Mouse (Mus musculus) heart, postnatal 0 days (tissue): ENCODE data around the gene Uqcc1. TPM values are rescaled to one million over a fixed set of nuclear protein-coding genes. Genes with fewer than 3 reads are reported as not detected.
A peak's percentile ranks its signal among the peaks of the same experiment; 100 is the strongest.

Experiments
- ATAC-seq: fragments of 200-750 bp; cut with Nextera tagmentation; 2 replicates; pipeline ENCODE4 v1.8.0; 2017; ENCODE audit warnings: low read depth, moderate number of reproducible peaks, moderate library complexity; ENCODE audit not compliant: insufficient read depth
- DNase-seq: peaks from one replicate; pipeline ENCODE4 v3.0.0-alpha.2; 2016; ENCODE audit warnings: low spot score
- H3K27ac ChIP-seq: fragments of 300-500 bp; sonication (generic); 2 replicates; pipeline ENCODE4 v1.5.1; 2014; ENCODE audit warnings: low read depth, mild to moderate bottlenecking
- H3K27me3 ChIP-seq: fragments of 300-500 bp; sonication (generic); 2 replicates; pipeline ENCODE4 v1.6.1; 2014; ENCODE audit warnings: low read length, mixed read lengths; ENCODE audit not compliant: control insufficient read depth, insufficient read depth
- H3K36me3 ChIP-seq: fragments of 300-500 bp; sonication (generic); replicated peaks from 2 replicates; pipeline ENCODE4 v1.6.1; 2014; ENCODE audit warnings: low read length, mixed read lengths; ENCODE audit not compliant: control insufficient read depth, insufficient read depth
- H3K4me1 ChIP-seq: fragments of 300-500 bp; sonication (generic); 2 replicates; pipeline ENCODE4 v1.6.1; 2014; ENCODE audit warnings: antibody characterized with exemption; ENCODE audit not compliant: control insufficient read depth, insufficient read depth
- H3K4me2 ChIP-seq: fragments of 300-500 bp; sonication (generic); 2 replicates; pipeline ENCODE4 v1.6.1; 2014; ENCODE audit warnings: low read depth, mild to moderate bottlenecking, low read length, moderate library complexity
- H3K4me3 ChIP-seq: fragments of 300-500 bp; sonication (generic); 2 replicates; pipeline ENCODE4 v1.5.1; 2014; ENCODE audit warnings: low read depth, low read length
- H3K9ac ChIP-seq: fragments of 300-500 bp; sonication (generic); replicated peaks from 2 replicates; pipeline ENCODE4 v1.6.1; 2014; ENCODE audit warnings: low read depth, low read length, mixed read lengths
- H3K9me3 ChIP-seq: fragments of 300-500 bp; sonication (generic); replicated peaks from 2 replicates; pipeline ENCODE4 v1.6.1; 2016; ENCODE audit warnings: low read length; ENCODE audit not compliant: control insufficient read depth
- CTCF ChIP-seq: IDR thresholded peaks from 2 replicates; pipeline ENCODE4 v1.5.1; 2016; ENCODE audit warnings: antibody characterized with exemption, control low read depth, low read depth
- EP300 ChIP-seq: IDR thresholded peaks from 2 replicates; pipeline ENCODE4 v1.6.1; 2016; ENCODE audit warnings: antibody characterized with exemption, low read depth
- WGBS: fragments of 180-500 bp; shearing (Covaris S2); extraction: QIAGEN DNeasy Blood & Tissue Kit; methylation state at CpG from one replicate; pipeline ENCODE4 v1.1.7; 2014; 5-methylcytosine and 5-hydroxymethylcytosine counted together
- polyA plus RNA-seq: library from polyadenylated mRNA; unstranded; fragments of >200 nt; fragmentation: Nextera tagmentation; extraction: Ambion mirVana; gene quantifications from 2 replicates; pipeline ENCODE4 v1.2.1, GENCODE M21; 2015
- total RNA-seq: library from RNA; depleted of rRNA; stranded (reverse); fragments of >200 nt; gene quantifications from 2 replicates; pipeline ENCODE4 v1.2.3, GENCODE M21; 2014; ENCODE audit warnings: low replicate concordance; rRNA removed

Uqcc1 gene
- total and polyA plus RNA-seq, 2 experiments from 2014 or later, result 149 to 167 TPM

DNA sequence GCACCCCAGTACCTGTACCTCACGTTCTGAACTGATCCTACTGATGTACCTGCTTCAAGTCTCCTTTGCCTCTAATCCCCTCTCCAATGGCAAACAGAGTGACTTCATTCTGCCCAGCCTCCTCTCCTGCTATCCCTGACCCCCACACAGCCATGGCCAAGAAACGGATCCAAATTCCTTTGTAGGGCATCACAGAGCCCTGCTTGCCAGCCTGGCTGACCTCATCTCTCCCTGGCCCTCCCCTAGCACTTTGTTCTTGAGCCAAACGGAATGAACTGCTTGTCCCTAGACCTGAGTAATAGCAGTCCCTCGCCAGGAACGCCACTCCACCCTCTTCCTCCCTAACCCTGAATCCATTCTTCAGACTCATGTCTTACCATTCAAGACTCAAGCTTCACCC lies 123.6 kb downstream of the Uqcc1 start:
- H3K9ac ChIP-seq, result no peak overlapping the region
- H3K4me3 ChIP-seq, result no peak overlapping the region
- no peak for TF ChIP-seq CTCF
- TF ChIP-seq EP300, result no peak
- no peaks in the 10 kb centered on the region for H3K36me3 ChIP-seq
- DNase-seq (no peak), ATAC-seq (peak; percentile 43; the same call in 1 of the 2 replicates)
- H3K4me2 ChIP-seq, result no peak overlapping the region
- H3K9me3 ChIP-seq, result no peaks in the 10 kb centered on the region
- WGBS, result 39% methylated on average over 5 of the region's 5 CpGs
- no peaks in the 10 kb centered on the region for H3K4me1 ChIP-seq
- H3K27ac ChIP-seq, result no peak overlapping the region
- 0 out of 2 replicates have a peak, but pooled peaks cover 4% of the 10 kb centered on the region for H3K27me3 ChIP-seq

DNA sequence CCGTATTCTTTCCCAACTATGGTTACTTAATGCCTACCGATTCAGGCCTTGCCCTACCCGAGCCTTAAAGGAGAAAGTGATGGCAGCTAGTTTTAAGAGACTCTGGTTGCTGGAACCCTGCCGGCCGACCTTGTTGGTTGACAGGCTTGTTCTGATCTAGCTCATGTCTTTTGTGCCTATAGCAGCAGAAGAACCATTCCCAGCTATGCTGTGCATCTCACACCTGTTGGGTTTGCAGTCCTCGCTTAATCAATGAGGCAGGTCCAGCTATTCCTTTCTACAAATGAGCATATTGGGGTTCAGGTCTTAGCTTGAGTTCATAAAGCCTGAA lies 124.2 kb downstream of the Uqcc1 start:
- DNase-seq (no peak), ATAC-seq (no peak)
- Histone ChIP-seq H3K27ac (no peak overlapping the region), H3K9ac (no peak overlapping the region), H3K4me1 (no peaks in the 10 kb centered on the region), H3K4me3 (no peak overlapping the region), H3K36me3 (no peaks in the 10 kb centered on the region), H3K27me3 (0 out of 2 replicates have a peak, but pooled peaks cover 4% of the 10 kb centered on the region), H3K4me2 (no peak overlapping the region), H3K9me3 (no peaks in the 10 kb centered on the region)
- WGBS, result 68% methylated on average over 6 of the region's 6 CpGs
- TF ChIP-seq EP300 (no peak), CTCF (no peak)

DNA sequence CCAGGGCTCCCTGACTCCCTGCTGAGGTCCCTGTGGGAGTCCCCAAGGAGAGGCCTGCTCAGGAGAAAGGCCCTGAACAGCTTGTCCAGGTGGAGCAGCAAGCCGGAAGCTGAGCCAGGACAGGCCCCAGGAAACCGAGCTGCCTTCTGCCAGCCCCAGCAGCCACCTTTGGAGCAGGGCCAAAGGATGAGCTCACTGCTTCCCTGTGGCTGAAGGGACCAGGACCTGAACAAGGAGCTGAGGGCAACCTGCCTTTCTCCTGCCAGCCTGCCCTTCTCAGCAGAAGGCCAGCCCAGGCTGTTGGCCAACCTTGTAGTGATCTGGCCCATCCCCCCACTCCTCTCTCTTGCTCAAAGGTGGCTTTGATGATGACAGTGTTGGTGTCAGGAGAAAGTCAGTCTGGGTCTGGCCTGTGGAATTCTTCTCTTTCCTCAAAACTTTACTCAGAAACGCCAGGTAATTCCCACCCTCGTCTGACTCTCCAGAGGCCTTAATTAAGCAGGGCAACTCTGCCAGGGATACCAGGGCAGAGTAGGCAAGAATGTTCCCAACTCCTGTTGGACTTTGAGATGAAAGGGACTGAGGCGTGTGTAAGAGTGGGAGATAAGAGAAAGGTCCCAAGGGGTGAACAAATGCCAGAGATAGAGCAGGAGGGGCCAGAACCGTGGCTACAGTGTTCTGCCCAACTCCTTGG lies 124.7 kb downstream of the Uqcc1 start:
- no peaks in the 10 kb centered on the region for H3K9me3 ChIP-seq
- H3K4me1 ChIP-seq, result no peaks in the 10 kb centered on the region
- no peak for ATAC-seq
- no peak overlapping the region for H3K27ac ChIP-seq
- DNase-seq, result no peak
- no peak overlapping the region for H3K4me2 ChIP-seq
- no peak overlapping the region for H3K4me3 ChIP-seq
- 0 out of 2 replicates have a peak, but pooled peaks cover 3% of the 10 kb centered on the region for H3K27me3 ChIP-seq
- TF ChIP-seq CTCF (no peak), EP300 (no peak)
- WGBS, result 22% methylated on average over 6 of the region's 6 CpGs
- no peaks in the 10 kb centered on the region for H3K36me3 ChIP-seq
- H3K9ac ChIP-seq, result no peak overlapping the region

DNA sequence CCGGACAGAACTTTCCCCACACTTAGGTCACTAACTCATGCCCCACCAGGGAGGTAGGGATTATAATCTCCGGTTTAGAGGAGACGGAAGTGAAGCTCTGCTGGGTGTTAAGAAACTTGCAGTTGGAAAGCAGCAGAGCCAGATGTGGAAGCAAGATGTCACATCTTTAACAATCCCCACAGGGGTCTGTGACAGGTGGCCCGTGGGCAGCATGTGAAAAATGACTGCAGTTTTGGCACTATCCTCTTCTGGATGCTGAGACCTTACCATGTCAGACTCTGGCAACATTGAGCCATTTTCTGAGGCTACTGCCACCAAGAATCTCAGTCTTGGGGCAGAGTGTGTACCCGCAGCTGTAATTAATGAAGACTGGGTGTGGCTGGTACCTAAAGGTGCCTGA lies 126.1 kb downstream of the Uqcc1 start:
- Histone ChIP-seq H3K4me2 (no peak overlapping the region), H3K4me3 (no peak overlapping the region), H3K4me1 (no peaks in the 10 kb centered on the region), H3K27me3 (no peaks in the 10 kb centered on the region), H3K9ac (no peak overlapping the region), H3K36me3 (no peaks in the 10 kb centered on the region), H3K9me3 (no peaks in the 10 kb centered on the region), H3K27ac (no peak overlapping the region)
- TF ChIP-seq CTCF, result no peak
- TF ChIP-seq EP300, result no peak
- 65% methylated on average over 5 of the region's 5 CpGs for WGBS
- no peak for DNase-seq
- no peak for ATAC-seq

DNA sequence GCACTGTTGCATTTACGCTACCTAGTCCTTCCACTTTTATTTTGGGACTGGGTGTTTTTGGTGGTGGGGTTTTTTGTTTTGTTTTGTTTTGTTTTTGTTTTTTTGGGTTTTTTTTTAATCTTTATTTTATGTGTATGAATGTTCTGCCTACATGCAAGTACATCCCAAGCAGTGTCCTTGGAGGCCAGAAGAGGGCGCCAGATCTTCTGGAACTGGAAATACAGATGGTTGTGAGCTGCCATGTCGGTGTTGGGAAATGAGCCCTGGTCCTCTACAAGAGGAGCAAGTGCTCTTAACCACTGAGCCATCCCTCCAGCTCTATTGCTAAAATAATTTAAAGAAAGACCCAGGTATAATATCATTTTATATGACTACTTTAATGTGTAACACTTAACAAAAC lies 127.3 kb downstream of the Uqcc1 start:
- Histone ChIP-seq H3K27me3 (no peaks in the 10 kb centered on the region), H3K9ac (no peak overlapping the region), H3K9me3 (no peaks in the 10 kb centered on the region), H3K4me3 (no peak overlapping the region), H3K36me3 (no peaks in the 10 kb centered on the region), H3K4me1 (no peaks in the 10 kb centered on the region), H3K27ac (no peak overlapping the region), H3K4me2 (no peak overlapping the region)
- DNase-seq, result no peak
- TF ChIP-seq CTCF (0 out of 2 replicates have a peak, but pooled peaks have one; percentile 8), EP300 (no peak)
- ATAC-seq, result no peak
- 52% methylated on average over 3 of the region's 3 CpGs for WGBS

DNA sequence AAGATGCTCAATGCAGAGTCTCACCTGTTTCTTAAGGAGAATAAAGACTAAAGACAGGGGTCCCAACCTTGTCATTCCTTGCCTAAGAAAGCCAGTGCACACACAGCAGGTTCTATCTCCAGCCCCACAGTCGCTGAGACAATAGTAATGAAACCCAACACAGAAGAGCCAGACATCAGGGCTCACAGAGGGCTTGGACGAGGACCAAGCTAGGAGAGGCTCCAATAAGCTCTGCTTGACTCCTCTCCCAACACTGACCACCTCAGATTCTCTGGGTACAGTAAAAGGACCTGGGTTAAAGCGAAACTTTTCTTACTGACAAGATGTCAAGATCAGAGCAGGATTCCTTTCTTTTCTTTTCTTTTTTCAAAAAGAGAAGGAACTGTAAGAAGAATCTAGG lies 131.5 kb downstream of the Uqcc1 start:
- ATAC-seq, result no peak
- H3K27ac ChIP-seq, result no peak overlapping the region

More for the DNA sequence above, 131.5 kb downstream of the Uqcc1 start:
- Histone ChIP-seq H3K36me3 (no peaks in the 10 kb centered on the region), H3K9ac (no peak overlapping the region), H3K4me2 (no peak overlapping the region), H3K9me3 (no peaks in the 10 kb centered on the region), H3K27me3 (no peaks in the 10 kb centered on the region), H3K4me3 (no peak overlapping the region), H3K4me1 (no peaks in the 10 kb centered on the region)
- TF ChIP-seq EP300 (no peak), CTCF (no peak)
- WGBS, result 51% methylated on average over 3 of the region's 3 CpGs
- DNase-seq, result no peak

Other genes with a start within 250 kb of the Uqcc1 start
- 83.8 and 84.8 TPM in 2 replicates for gene Trpc4ap, start 237.9 kb downstream of the Uqcc1 start, total RNA-seq
- 67.0 and 70.5 TPM in 2 replicates for gene Trpc4ap, start 237.9 kb downstream of the Uqcc1 start, polyA plus RNA-seq
- 9.7 and 18.4 TPM in 2 replicates for gene Edem2, start 200.8 kb downstream of the Uqcc1 start, total RNA-seq
- gene Edem2, start 200.8 kb downstream of the Uqcc1 start, polyA plus RNA-seq, result 14.8 and 18.1 TPM in 2 replicates
- gene Gm17581, start 194.4 kb downstream of the Uqcc1 start, total RNA-seq, result not detected in 2 replicates
- gene Gm17581, start 194.4 kb downstream of the Uqcc1 start, polyA plus RNA-seq, result not detected in 2 replicates
- 3.4 and 9.3 TPM in 2 replicates for gene Procr, start 179.2 kb downstream of the Uqcc1 start, total RNA-seq
- 4.0 and 4.7 TPM in 2 replicates for gene Procr, start 179.2 kb downstream of the Uqcc1 start, polyA plus RNA-seq
- gene Mmp24, start 155.0 kb downstream of the Uqcc1 start, total RNA-seq, result 0.04 and 0.38 TPM in 2 replicates
- 0.03 and 0.04 TPM in 2 replicates for gene Mmp24, start 155.0 kb downstream of the Uqcc1 start, polyA plus RNA-seq
- gene BC029722, start 110.9 kb downstream of the Uqcc1 start, total RNA-seq, result 14.1 and 14.7 TPM in 2 replicates
- gene BC029722, start 110.9 kb downstream of the Uqcc1 start, polyA plus RNA-seq, result 20.9 and 21.4 TPM in 2 replicates
- gene Eif6, start 103.4 kb downstream of the Uqcc1 start, total RNA-seq, result 96.9 and 101 TPM in 2 replicates
- 96.6 and 102 TPM in 2 replicates for gene Eif6, start 103.4 kb downstream of the Uqcc1 start, polyA plus RNA-seq
- not detected in 2 replicates for gene Fam83c, start 95.5 kb downstream of the Uqcc1 start, total RNA-seq
- 0.04 TPM in 2 replicates for gene Fam83c, start 95.5 kb downstream of the Uqcc1 start, polyA plus RNA-seq
- not detected in 2 replicates for gene Gm15557, start 10.4 kb upstream of the Uqcc1 start, total RNA-seq
- gene Gm15557, start 10.4 kb upstream of the Uqcc1 start, polyA plus RNA-seq, result not detected in 2 replicates
- gene Gdf5, start 15.1 kb upstream of the Uqcc1 start, total RNA-seq, result 0.84 TPM in 1 of 2 replicates, not detected in the other
- gene Gdf5, start 15.1 kb upstream of the Uqcc1 start, polyA plus RNA-seq, result 0.10 and 0.22 TPM in 2 replicates
- 3.7 and 9.8 TPM in 2 replicates for gene Cep250, start 26.1 kb upstream of the Uqcc1 start, total RNA-seq
- 3.6 and 4.0 TPM in 2 replicates for gene Cep250, start 26.1 kb upstream of the Uqcc1 start, polyA plus RNA-seq
- 0.04 and 0.58 TPM in 2 replicates for gene 6430550D23Rik, start 77.7 kb upstream of the Uqcc1 start, total RNA-seq
- 0.10 and 0.65 TPM in 2 replicates for gene 6430550D23Rik, start 77.7 kb upstream of the Uqcc1 start, polyA plus RNA-seq
- 73.9 and 94.5 TPM in 2 replicates for gene Ergic3, start 77.7 kb upstream of the Uqcc1 start, total RNA-seq
- gene Ergic3, start 77.7 kb upstream of the Uqcc1 start, polyA plus RNA-seq, result 99.5 and 100 TPM in 2 replicates
- gene Fer1l4, start 122.6 kb upstream of the Uqcc1 start, total RNA-seq, result 0.61 TPM in 1 of 2 replicates, not detected in the other
- not detected in 2 replicates for gene Fer1l4, start 122.6 kb upstream of the Uqcc1 start, polyA plus RNA-seq
- gene Spag4, start 134.9 kb upstream of the Uqcc1 start, total RNA-seq, result 0.08 and 2.1 TPM in 2 replicates
- 0.84 and 1.2 TPM in 2 replicates for gene Spag4, start 134.9 kb upstream of the Uqcc1 start, polyA plus RNA-seq
- gene Cpne1, start 181.7 kb upstream of the Uqcc1 start, total RNA-seq, result 47.5 and 55.5 TPM in 2 replicates
- gene Cpne1, start 181.7 kb upstream of the Uqcc1 start, polyA plus RNA-seq, result 18.3 and 18.6 TPM in 2 replicates
- gene Rbm12, start 181.7 kb upstream of the Uqcc1 start, total RNA-seq, result 33.2 and 35.0 TPM in 2 replicates
- 8.8 and 9.5 TPM in 2 replicates for gene Rbm12, start 181.7 kb upstream of the Uqcc1 start, polyA plus RNA-seq
- 25.7 and 36.5 TPM in 2 replicates for gene Gm28036, start 196.8 kb upstream of the Uqcc1 start, total RNA-seq
- 4.1 and 6.2 TPM in 2 replicates for gene Gm28036, start 196.8 kb upstream of the Uqcc1 start, polyA plus RNA-seq
- 113 and 154 TPM in 2 replicates for gene Romo1, start 213.7 kb upstream of the Uqcc1 start, total RNA-seq
- 607 and 610 TPM in 2 replicates for gene Romo1, start 213.7 kb upstream of the Uqcc1 start, polyA plus RNA-seq
- gene Nfs1, start 213.9 kb upstream of the Uqcc1 start, total RNA-seq, result 104 and 106 TPM in 2 replicates
- gene Nfs1, start 213.9 kb upstream of the Uqcc1 start, polyA plus RNA-seq, result 71.4 and 75.1 TPM in 2 replicates
- gene Rbm39, start 249.9 kb upstream of the Uqcc1 start, total RNA-seq, result 272 and 376 TPM in 2 replicates
- gene Rbm39, start 249.9 kb upstream of the Uqcc1 start, polyA plus RNA-seq, result 315 and 343 TPM in 2 replicates